Mouse (Mus musculus): Measurements from ENCODE around the gene Trabd. TPM values are rescaled to one million over a fixed set of nuclear protein-coding genes. Genes with fewer than 3 reads are reported as not detected.

Gene Trabd
- 10 to 100 TPM; 20.5 to 22.3 (median 22.0) TPM for total RNA-seq (2022)

DNA sequence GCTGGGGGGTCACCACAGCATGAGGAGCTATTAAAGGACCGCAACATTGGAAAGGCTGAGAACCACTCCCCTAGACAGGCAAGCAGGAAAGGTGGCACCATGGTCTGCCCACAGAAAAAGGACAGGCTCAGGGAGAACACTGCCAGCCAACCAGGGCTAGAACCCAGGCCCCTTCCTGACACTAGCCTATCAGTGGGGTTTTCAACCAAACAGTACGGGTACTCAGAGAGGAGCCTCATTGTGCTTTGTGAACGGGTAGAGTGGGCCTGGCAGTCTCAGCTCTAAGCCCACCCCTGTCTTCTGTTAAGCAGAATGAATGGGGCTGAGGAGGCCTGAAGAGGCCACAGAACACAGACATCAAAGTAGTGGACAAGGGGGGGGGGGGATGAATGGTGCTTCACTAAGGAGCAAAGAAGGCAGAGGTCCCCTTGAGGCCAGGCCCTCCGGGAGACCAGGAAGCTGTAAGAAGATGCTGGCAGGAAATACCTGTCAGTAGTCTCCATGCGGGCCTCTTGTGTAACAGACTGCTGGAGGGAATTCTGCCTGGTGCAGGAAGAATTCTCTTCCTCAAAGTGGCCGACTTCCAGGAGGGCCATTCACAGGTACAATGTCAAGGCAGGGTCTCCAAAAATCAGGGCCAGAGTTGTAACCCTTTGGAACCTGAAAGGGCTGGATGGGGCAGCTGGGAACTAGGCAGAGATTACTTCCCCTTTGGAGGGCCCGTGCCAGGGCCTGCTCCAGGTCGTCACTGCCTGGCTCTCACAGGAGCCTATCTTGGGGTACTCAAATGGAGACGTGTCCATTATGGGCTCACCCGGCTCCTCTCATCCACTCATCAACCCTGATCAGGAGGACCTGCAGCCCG is at the start of gene Trabd:
Trabd (plus strand) TSS at position 512 of the 865 bp plus-strand sequence.
- DNase-seq (ENCODE audit: low spot score in 2 of 2): no peak

DNA sequence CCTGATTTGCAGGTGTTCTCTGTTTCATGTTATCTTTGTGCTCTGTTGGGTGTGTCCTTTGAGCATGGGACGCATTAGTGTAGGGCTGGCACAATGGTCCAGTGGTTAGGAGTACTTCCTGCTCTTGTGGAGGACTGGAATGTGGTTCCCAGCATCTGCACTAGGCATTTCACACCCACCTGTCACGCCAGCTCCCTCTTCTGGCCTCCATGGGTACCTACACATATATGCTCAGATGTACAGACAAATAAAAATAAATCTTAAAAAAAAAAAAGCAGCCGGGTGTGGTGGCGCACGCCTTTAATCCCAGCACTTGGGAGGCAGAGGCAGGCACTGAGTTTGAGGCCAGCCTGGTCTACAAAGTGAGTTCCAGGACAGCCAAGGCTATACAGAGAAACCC is 30.5 kb upstream of the Trabd start:
- no peak for DNase-seq (ENCODE audit: low spot score in 2 of 2)

DNA sequence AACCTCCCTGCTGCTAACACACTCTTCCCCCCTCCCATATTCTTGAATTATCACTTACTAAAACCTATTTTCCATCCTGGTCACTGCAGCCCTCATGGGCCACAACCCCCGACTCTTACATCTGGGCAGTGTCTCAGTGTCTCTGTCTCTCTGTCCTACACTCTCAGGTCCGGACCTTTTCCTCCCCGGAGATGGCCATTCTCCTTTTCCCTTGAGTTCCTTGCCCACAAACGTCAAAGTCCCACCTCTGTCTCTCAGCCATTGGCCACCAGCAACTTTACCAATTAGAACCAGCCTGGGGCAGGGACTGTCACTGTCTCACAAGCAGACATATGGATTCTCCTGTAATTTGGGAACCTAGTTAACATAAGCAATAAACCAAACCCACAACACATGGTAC is 28.6 kb upstream of the Trabd start:
- no peak for DNase-seq (ENCODE audit: low spot score in 2 of 2)

DNA sequence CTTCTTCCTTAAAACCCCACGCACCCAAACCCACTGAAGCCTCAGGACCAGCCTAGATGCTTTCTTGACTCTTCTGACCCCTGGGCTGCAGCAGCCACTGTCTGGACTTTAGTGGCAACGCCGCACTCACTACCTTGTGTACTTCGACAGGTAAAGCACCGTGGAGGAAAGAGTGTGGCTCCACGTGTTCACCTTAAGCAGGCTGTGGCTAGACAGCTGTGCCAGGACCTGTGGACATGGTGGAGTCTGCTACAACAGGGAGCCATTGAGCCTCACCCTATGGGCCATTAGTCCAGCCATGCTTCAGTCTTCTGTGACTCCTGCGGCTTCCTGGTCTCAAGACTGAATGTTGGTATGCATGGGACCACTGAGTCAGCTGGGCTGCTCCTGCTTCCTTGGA is 20.3 kb upstream of the Trabd start:
- no peak for DNase-seq (ENCODE audit: low spot score in 2 of 2)

DNA sequence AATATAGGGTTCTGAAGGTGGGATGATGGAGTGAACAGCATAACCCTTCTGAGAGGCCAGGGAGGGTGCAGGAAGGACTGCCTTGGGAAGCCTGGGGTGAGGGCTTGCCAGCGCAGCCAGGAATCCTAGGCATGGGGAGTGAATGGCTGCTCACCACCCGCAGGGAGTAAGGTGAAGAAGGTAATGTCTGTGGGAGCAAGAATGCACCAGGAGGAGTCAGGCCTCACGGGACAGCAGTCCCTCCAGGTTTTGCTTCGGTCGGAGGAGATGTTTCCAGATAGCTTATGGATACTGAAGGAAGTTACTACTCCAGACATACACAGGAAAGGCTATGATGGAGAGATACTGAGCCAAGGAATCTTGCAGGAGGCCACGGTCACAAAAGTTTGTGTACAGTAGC is 16.2 kb upstream of the Trabd start:
- DNase-seq (ENCODE audit: low spot score in 2 of 2): no peak

DNA sequence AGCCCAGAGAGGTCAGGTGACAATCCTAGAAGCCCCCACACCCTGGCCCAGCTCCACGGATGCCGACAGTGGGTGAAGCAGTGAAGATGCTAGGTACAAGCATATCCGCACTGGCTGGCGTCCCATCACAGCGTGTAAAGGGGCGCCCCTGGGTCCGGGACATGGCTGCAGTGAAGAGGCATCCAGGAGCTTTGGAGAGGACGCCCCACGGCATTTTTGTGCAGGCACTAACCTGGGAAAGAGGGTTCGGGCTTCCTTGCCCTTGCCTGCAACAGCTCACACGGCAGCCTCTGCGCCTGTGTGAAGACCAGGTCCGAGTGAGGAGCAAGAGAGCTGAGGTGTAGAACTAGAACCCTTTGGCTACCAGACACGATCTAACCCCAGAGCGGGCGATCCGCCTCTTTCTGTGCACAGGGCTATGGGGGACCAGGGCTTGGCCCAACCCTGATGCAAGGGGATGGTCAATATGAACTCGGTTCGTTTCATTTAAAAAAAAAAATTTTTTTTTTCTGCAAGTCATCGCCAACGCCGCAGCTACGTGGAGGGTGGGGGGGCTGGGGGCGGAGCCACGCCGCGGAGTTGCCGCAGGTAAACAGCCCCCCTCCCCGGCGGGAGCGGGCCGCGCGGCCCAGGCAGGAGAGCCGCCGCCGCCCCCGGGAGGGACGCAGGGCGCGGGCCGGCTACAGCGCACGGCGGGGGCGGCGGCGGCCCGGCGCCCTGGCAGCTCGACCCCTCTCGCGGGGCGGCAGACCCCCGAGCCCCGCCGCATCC is 15.6 kb upstream of the Trabd start, which contains the start of gene Panx2:
Panx2 (plus strand) TSS at position 574 of the 771 bp plus-strand sequence.
- DNase-seq (ENCODE audit: low spot score in 2 of 2): peak in 1 of 2 experiments; percentile 39

DNA sequence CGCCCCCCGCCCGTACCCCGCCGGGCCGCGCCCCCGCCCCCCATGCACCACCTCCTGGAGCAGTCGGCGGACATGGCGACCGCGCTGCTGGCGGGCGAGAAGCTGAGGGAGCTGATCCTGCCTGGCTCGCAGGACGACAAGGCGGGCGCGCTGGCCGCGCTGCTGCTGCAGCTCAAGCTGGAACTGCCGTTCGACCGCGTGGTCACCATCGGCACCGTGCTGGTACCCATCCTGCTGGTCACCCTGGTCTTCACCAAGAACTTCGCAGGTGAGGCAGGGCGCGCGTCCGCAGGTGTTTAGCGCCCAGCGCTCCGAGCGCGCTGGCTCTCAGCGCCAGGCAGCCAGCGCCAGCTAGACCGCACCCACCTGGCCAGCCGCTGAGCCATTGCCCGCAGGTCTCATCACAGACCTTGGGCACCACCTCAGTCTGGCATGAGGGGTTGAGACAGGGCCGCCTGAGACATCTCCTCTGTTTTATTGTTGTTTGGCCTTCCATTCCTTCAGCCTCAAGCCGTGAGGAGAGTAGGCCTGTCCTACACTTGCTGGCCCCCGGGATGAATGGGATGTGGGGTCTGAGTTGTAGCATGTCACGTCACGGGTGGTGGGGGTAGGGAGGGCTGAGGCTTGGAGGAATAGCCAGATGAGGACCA is 14.8 kb upstream of the Trabd start:
- peak; percentile 17 to 29 for DNase-seq (ENCODE audit: low spot score in 2 of 2)

DNA sequence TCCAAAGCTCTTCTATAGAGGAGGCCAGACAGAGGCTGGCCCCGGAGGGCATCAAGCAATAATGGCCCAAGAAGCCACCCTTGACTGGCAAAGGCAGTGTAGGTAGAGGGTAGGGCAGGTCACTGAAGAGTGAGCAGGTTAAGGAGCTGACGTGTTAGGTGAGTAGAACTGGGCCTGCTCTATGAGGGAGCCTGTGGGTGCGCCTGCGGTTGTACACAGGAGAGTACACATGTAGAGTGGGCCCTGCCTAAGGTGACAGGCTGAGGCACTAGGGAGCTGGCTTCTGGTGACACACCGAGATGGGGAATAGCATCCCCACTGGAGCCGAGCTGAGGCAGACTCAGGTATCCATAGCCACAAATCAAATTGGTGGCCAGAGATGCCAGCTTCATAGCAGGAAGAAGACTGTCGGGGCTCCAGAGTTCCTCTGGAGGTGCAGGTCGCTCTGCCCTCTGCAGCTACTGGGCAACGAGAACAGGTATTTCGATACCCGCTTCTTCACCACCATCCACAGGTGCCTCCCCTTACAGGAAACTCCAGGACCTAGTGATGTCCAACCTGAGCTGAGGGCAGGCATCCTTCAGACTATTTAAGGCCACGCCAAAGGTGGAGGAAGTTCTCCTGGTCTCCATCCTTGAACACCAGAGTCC is 14.0 kb upstream of the Trabd start:
- DNase-seq (ENCODE audit: low spot score in 2 of 2): no peak

DNA sequence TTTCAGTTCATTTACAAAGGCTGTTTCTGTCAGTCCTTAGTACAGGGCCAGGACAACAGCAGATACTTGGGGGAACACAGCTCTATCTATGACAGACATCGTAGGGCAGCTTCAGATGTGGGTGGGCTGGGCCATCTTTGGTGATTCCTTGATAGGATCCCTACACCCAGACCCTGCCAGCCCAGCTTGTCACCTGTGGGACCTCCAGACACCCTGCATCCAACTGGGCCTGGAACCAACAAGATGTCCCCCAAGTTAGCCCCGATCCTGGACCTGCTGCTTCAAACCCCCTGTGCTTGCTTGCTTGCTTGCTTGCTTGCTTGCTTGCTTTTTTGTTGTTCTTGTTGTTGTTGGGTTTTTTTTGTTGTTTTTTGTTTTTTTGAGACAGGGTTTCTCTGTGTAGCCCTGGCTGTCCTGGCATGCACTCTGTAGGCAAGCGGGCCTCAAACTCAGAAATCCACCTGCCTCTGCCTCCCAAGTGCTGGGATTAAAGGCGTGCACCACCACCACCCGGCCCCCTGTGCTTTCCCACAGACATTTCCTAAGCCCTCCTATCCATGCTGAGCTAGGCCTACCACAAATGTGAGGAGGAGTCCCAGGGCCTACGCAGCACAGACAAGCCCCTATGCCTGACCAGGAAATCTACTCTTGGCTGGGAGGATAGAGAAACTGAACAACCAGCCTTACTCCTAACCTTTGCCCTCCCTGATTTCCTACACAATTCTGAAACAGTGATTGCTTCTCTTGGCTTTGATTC is 13.0 kb upstream of the Trabd start:
- no peak for DNase-seq (ENCODE audit: low spot score in 2 of 2)

DNA sequence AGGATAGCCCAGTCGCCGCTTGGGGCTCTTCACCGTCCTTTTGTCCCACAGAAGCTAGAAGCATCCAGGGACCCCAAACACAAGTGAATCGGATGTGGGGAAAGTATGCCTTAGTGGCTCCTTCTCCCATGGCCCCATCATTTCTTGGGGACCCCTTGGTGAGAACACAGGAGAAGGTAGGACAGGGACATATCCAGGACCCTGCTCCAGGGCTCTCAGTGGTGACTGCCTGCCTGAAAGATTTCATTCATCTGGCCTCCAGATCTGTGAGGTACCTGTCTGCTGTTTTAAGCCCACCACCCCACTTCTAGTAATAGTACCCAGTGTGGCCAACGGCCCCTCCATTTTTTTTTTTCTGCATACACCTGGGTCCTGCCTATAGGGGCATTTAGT is 12.4 kb upstream of the Trabd start:
- DNase-seq (ENCODE audit: low spot score in 2 of 2): no peak

DNA sequence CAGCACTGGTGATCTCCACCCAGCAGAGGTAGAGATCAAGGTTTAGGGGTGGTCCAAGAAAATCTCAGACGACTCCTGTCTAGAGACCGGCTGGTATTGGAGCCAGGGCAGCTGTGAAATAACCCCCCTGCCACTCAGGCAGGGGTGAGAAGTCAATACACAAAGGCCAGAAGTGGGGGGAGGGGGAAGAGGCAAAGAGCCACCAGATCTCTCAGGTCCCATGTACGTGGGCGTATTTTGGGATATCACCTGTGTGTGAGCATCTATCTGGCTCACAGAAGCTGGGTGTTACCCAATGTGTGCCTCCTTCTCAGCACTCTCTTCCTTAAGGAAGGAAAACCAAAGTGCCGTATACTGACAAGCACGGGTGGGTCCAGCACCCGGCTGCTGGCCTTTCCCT is 11.9 kb upstream of the Trabd start:
- DNase-seq (ENCODE audit: low spot score in 2 of 2): no peak

DNA sequence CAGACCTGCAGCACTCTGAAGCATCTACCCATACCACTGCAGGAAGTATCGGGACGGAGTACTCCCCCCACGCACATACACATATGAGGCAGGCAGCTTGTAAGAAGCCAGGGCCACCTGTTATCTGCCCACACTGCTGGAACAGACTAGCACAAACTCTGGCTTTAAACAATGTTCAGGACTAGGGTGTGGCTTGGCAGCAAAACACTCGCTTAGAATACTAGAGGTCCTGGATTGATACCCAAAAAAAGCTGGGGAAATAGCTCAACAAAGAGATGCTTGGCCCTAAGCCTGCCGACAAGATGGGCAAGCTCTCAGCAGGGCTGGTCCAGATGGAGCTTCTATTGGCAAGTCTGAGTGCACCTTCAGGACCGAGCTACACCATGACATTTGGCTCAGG is 11.4 kb upstream of the Trabd start:
- DNase-seq (ENCODE audit: low spot score in 2 of 2): peak; percentile 88 to 89

DNA sequence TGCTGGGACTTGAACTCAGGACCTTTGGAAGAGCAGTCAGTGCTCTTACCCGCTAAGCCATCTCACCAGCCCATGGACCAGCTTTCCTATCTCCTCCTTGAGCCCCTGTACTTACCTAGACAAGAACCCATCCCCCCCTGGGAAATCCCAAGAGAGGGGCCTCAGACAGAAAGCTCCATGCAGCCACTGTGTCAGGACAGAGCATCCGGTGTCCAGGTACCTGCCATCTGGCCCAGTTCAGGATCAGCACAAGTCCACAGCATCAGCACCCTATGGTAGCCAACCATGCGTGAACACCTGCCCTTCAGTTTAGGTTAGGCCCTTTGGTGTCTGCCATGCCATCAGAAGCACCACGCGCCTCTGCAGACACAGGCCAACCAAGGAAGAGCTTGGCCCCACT is 10.0 kb upstream of the Trabd start:
- DNase-seq (ENCODE audit: low spot score in 2 of 2): no peak

DNA sequence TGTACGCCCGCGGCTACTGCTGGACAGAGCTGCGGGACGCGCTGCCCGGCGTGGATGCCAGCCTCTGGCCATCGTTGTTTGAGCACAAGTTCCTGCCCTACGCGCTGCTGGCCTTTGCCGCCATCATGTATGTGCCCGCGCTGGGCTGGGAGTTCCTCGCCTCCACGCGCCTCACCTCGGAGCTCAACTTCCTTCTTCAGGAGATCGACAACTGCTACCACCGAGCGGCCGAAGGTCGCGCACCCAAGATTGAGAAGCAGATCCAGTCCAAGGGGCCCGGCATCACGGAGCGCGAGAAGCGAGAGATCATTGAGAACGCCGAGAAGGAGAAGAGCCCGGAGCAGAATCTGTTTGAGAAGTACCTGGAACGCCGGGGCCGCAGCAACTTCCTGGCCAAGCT is 7.3 kb upstream of the Trabd start:
- DNase-seq (ENCODE audit: low spot score in 2 of 2): no peak

DNA sequence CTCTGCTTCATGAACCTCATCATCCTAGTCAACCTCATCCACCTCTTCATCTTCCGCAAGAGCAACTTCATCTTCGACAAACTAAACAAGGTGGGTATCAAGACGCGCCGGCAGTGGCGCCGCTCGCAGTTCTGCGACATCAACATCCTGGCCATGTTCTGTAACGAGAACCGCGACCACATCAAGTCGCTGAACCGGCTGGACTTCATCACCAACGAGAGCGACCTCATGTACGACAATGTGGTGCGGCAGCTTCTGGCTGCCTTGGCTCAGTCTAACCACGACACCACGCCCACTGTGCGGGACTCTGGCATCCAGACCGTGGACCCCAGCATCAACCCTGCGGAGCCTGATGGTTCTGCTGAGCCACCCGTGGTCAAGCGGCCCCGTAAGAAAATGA is 6.7 kb upstream of the Trabd start:
- peak in 1 of 2 experiments; percentile 5 for DNase-seq (ENCODE audit: low spot score in 2 of 2)

DNA sequence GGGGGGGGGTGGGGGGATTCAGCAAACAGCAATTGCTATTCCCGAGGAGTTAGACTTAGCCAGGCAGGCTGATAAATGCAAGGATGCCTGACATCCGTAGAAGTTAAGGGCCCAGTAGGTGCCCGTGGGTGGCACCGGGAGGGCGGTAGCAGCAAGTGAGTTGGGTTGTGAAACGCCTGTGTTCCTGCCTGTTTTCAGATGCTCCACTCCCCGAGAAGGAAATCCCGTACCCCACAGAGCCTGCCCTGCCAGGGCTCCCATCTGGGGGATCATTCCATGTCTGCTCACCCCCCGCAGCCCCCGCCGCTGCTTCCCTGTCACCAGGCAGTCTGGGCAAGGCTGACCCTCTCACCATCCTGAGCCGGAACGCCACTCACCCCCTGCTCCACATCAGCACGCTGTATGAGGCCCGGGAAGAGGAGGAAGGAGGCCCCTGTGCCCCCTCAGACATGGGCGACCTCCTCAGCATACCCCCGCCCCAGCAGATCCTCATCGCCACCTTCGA is 5.5 kb upstream of the Trabd start:
- no peak for DNase-seq (ENCODE audit: low spot score in 2 of 2)

DNA sequence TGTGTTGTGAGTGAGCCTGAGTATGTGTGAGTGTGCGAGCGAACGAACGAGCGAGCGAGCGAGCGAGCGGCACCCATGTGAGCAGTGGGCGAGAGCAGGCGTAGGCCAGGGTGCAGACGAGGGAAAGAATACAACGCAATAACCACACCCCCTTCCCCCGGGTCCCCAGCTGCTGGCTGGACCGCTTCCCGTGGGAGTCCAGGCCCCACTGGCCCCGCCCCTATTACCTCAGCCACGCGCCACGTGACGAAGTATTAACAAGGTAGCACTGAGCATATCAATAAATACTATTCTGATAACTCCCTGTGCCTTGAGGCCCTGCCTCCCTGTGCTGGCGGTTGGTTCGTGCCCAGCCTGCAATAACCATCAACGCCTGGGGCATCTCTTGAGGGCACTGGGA is 4.3 kb upstream of the Trabd start:
- DNase-seq (ENCODE audit: low spot score in 2 of 2): no peak

DNA sequence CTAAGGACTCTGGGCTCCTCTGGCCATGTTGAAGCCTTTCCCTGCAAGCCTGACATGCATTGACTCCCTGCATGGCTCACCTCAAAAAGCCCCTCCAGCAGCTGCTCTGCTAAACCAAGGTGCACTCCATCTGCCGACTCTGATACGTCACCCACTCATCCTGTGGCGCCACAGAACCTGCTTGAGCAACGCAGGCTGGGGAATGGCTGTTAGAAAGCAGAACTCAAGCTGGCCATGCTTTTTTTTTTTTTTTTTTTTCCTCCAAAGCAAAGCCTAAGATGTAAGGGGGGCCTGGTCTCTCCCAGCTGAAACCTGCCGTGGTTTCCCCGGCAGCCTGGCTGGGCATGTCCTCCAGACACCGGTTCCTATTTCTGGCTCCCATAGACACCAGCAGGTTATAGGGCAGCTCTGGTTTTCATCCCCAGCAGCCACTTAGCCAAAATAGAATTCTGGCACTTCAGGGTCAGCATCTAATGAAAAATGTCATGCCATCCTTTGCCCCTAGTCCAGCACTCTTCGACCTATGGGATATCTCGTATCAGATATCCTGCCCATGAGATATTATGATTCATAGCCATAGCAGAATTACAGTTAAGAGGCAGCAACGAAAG is 826 bp upstream of the Trabd start:
- DNase-seq (ENCODE audit: low spot score in 2 of 2): no peak

DNA sequence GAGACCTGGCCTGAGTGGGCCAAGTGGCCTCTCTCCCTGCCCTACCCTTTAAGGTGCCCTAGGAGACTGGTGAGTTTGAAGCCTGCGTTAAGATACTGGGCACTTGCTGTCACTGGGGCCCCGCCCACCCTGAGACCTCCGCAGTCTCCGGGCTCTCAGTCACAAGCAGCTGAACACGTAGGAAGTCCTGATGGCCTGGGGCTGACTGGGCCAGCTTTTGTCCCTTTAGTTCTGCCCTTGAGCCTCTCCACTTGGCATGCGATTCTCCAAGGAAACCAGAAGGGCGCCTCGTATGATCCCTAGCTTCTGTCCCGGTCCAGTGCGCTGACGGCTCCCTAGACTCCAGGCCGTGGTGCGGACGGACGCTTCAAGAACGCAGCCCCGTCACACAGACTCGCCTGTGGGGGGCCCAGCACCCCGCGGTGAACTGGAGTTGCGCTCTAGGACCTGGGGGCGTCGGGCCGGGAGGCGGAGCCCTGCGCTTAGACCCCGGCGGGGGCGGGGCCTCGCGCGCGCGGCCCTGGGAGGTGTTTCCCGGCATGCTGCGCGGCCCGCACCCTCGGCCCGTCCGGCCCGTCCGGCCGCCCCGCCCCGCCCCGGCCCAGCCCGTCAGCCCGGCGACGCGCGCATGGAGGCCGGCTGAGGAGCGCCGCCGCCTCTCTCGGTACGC is 689 bp downstream of the Trabd start:
- DNase-seq (ENCODE audit: low spot score in 2 of 2): peak; percentile 77 to 78
